Mouse (Mus musculus): ENCODE measurements around the gene Wdr93.

Wdr93 gene

GRCm38 (mm10) chr7:79801391-79801790, 58.4 kb downstream of the Wdr93 start:
- DNase-seq (ENCODE audit: low read depth): no peak

DNA sequence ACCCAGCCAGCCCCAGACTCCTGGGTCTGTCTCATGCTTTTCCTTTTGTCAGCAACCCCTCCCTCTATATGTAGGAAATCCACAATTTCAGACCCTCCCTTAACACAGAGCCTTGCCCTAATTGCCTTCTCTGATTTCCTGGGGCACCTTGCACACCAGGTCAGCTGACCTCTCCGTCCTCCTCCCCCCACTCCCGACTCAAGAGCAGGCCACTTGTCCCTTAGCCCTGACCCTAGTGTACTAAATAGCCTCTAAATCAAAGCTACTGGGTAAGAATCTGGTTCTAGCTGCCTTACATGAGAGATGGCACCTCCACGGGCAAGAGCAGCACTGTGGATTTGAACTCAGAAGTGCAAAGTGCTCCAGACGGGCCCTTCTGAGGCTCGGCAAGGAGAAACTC, 59.1 kb downstream of the Wdr93 start:
- DNase-seq (ENCODE audit: low read depth): no peak

GRCm38 (mm10) chr7:79803887-79804286, 60.9 kb downstream of the Wdr93 start:
- DNase-seq (ENCODE audit: low read depth): no peak

DNA sequence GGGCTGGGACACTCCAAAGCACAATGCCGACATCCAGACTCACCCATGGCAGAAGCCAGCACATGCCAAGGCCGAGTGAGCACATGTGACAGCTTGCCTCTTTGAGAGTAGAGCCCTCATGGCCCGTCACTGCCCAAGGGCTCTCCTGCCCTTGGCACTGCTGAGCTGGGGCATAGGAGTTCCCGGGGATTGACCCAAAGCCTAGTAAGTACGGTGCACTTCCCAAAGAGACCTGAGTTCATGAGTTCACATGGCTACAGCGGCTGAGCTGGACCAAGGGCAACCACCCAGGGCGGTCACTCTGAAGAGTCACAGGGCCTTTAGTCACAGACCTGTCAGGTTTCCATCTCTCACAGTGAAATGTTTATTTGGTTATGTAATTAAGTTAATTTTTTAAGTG, 65.6 kb downstream of the Wdr93 start:
- DNase-seq (ENCODE audit: low read depth): no peak

DNA sequence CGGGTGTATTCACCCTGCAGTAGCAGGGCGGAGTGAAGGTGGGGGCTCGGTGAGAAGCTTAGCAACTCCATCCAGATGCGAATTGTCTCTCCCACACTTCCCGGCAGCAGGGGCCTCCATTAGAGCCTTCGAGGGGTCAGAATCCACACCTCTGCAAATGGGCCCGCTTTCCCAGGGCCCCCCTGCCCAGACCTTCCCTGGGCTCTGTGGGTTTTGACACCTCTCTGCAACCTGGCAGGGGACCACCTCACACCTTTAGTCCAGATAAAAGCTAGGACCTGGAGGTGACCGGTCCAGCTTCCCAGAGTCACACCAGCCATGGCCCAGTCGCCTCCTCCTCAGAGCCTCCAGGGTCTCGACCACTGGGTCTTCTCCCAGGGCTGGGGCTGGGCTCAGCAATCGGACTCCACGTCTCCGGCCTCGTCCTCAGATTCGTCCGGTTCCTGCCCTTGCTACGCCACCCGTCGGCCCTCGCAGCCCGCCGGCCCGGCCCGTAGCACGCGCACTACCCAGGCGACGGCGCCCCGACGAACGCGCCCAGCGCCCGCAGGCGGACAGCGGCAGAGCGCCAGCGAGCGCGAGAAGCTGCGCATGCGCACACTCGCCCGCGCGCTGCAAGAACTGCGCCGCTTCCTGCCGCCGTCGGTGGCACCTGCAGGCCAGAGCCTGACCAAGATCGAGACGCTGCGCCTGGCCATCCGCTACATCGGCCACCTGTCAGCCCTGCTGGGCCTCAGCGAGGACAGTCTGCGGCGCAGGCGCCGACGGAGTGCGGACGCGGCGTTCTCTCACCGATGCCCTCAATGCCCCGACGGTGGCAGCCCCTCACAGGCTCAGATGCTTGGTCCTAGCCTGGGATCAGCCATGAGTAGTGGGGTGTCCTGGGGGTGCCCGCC, 67.9 kb downstream of the Wdr93 start, which contains the start of gene Mesp2:
Mesp2 (plus strand) TSS at position 117 of the 896 bp plus-strand sequence.
- peak; percentile 42 for DNase-seq (ENCODE audit: low read depth)

GRCm38 (mm10) chr7:79813409-79813808, 70.4 kb downstream of the Wdr93 start:
- no peak for DNase-seq (ENCODE audit: low read depth)

DNA sequence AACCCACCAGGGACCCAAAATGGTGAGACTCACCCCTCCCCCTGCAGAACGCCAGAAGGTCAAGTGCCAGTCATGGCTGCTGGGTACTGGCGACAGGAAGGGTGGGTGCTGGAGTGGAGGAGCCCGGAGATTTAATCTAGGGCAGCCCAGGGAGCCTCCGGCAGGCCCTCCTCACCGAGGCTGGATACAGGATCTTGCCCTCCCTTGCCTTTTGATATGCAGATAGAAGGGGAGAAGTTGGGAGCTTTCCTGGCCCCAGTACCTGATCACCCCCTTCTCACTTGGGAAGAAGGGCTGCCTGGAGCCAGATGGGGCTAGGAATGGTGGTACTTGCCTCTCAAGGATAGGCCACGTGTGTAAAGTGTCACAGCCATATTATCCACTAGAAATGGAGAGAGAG, 75.4 kb downstream of the Wdr93 start:
- DNase-seq (ENCODE audit: low read depth): no peak

GRCm38 (mm10) chr7:79819515-79819914, 76.6 kb downstream of the Wdr93 start:
- no peak for DNase-seq (ENCODE audit: low read depth)

- no peak for DNase-seq (ENCODE audit: low read depth)
Measured at GRCm38 (mm10) chr7:79819996-79820395, 77.0 kb downstream of the Wdr93 start.

GRCm38 (mm10) chr7:79822092-79822695, 79.2 kb downstream of the Wdr93 start:
- DNase-seq (ENCODE audit: low read depth): no peak

DNA sequence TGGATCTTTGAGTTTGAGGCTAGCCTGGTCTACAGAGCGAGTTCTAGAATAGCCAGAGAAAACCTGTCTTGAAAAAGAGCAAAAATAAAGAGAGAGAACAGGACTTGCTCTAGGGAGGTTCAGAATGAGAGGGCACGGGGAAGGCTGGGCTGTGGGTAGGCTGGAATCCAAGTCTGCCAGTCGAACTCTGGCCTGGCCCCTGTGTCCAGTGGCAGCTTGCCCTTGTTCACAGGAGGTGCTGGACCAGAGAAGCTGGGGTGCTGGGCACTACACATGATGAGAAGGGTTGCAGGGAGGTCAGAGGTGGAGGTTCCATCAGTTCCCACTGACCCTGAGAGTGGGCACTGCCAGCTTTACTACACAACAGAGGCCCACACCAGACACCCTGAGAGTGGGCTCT, 85.4 kb downstream of the Wdr93 start:
- DNase-seq (ENCODE audit: low read depth): no peak

GRCm38 (mm10) chr7:79831145-79831544, 88.2 kb downstream of the Wdr93 start:
- no peak for DNase-seq (ENCODE audit: low read depth)

DNA sequence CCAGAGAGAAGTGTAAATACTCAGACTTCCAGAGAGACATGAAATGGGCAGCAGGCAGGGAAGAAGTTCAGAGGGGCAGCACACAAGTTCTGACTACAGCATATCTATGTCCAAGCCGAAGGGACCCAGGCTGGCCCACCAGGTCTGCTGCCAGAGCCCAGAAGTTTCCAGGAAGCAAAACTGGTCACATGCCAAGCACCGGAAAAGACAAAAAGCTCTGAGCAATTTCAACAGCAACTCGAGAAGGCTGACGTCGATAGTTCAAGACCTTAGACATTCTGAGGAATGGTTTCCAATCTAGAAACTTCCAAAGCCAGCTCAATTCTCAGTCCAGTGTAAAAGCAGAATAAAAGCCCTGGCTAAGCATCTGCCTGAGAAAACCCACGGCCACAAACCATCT, 88.6 kb downstream of the Wdr93 start:
- DNase-seq (ENCODE audit: low read depth): no peak

DNA sequence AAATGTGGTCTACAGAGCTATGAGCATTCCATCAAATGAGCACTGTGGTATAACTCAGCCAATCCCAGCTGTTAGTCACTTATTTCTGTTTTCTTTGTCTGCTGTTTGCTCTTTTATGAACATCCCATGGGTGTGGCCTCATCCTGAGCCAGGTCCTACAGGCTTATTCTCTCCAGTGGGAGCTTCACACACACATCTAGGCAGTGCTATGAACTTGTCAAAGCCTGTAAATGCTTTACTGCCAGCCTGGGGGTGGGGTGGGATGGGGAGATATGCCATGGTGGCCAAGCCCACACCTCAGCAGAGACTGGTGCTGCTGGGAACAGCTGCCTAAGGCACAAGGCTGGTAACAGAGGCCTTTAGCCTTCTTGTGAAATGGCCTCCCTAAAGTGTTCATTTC, 90.0 kb downstream of the Wdr93 start:
- no peak for DNase-seq (ENCODE audit: low read depth)

DNA sequence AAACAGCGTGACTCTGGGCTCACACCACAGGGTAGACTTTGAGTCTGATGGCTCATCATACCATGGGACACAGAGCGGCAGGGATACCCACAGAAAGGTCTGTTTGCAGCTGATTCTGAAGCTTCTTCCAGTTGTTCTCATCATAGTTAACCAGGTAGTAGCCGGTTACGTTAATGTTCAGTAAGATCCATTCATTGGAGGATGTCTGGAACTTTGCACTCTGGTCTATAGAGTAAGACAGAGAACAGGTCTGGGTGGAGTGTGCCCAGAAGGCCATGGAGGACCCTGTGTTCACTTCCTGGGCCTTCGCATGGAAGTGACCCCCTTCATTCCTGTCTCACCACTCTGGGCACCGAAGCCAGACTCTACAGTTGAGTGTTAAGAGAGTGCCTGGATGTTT, 92.2 kb downstream of the Wdr93 start:
- no peak for DNase-seq (ENCODE audit: low read depth)

All from c-Kit-positive CD71-positive TER-119-negative erythroid progenitor cells, embryonic 14.5 days (primary cell).